Mouse (Mus musculus) mouse embryonic stem cell (cell line): Measurements from ENCODE around the gene Olfr1331.
"Not testable (repeated sequence)": the region's sequence is repeated elsewhere in the genome, so short reads cannot be mapped to it uniquely, and the experiment has no call there.

ENCODE experiments used
- in situ Hi-C, 2 experiments: fragments of 300-500 bp; cut with MboI; formaldehyde crosslinking; loops; 1 replicate in 1 of 2; 3 replicates in 1 of 2; pipeline ENCODE4 v1.14.3; 2019 to 2020; ENCODE audit warnings: low sequenced_read_pairs in 2 of 2, low pct_unique_long_range_greater_than_20kb in 1 of 2, mixed read lengths in 1 of 2; ENCODE audit not compliant: unreplicated experiment in 1 of 2

Olfr1331 gene

GRCm38 (mm10) chr4:118864349-118864748 lies at the start of gene Olfr1331:
TSS of gene Olfr1331 (plus strand) at chr4:118864649.
- in situ Hi-C loops = loop anchor here in 1 of 2 experiments (5.0 kb wide), 2 partner anchors 43 to 67 kb away; no protein-coding TSS in a partner anchor

- in situ Hi-C loops = no loop called here
Observed at GRCm38 (mm10) chr4:118818921-118819320, 45.5 kb upstream of the Olfr1331 start.

GRCm38 (mm10) chr4:118836179-118836578 lies 28.3 kb upstream of the Olfr1331 start, which contains the start of gene Olfr1333:
TSS of gene Olfr1333 (minus strand) at chr4:118836279.
- in situ Hi-C loops = no loop called here

- in situ Hi-C loops = loop anchor here in 1 of 2 experiments (5.0 kb wide), 2 partner anchors 46 to 64 kb away; no protein-coding TSS in a partner anchor
Observed at GRCm38 (mm10) chr4:118861791-118862190, 2.7 kb upstream of the Olfr1331 start.

GRCm38 (mm10) chr4:118862704-118863103 lies 1.7 kb upstream of the Olfr1331 start:
- in situ Hi-C loops = loop anchor here in 1 of 2 experiments (5.0 kb wide), 2 partner anchors 45 to 65 kb away; no protein-coding TSS in a partner anchor

GRCm38 (mm10) chr4:118867566-118867965 lies 3.1 kb downstream of the Olfr1331 start:
- in situ Hi-C loops = no loop called here

- in situ Hi-C loops = no loop called here
Observed at GRCm38 (mm10) chr4:118888297-118888696, 23.8 kb downstream of the Olfr1331 start, which contains the start of gene Olfr1330. TSS of gene Olfr1330 (plus strand) at chr4:118888597.

GRCm38 (mm10) chr4:118901981-118902380 lies 37.5 kb downstream of the Olfr1331 start:
- in situ Hi-C loops = no loop called here

- in situ Hi-C loops = not testable (repeated sequence)
Observed at GRCm38 (mm10) chr4:118917365-118917764, 52.9 kb downstream of the Olfr1331 start, which contains the start of gene Olfr1329. TSS of gene Olfr1329 (minus strand) at chr4:118917465.
